Mouse (Mus musculus) neural tube, embryonic 14.5 days (tissue): ENCODE data around the gene Grik4. TPM values are rescaled to one million over a fixed set of nuclear protein-coding genes. Genes with fewer than 3 reads are reported as not detected.

Experiments used
- ATAC-seq: fragments of 200-750 bp; cut with Nextera tagmentation; 2 replicates; pipeline ENCODE4 v1.8.0; 2017; ENCODE audit warnings: low read depth, mild to moderate bottlenecking, moderate TSS enrichment, moderate library complexity
- H3K27ac ChIP-seq: fragments of 300-500 bp; sonication (generic); 2 replicates; pipeline ENCODE4 v1.5.1; 2014; ENCODE audit warnings: low read depth, mild to moderate bottlenecking, control low read depth, low read length, moderate library complexity, mixed read lengths
- H3K27me3 ChIP-seq: fragments of 300-500 bp; sonication (generic); 2 replicates; pipeline ENCODE4 v1.6.1; 2014; ENCODE audit warnings: low read length; ENCODE audit not compliant: control insufficient read depth, insufficient read depth
- H3K36me3 ChIP-seq: fragments of 300-500 bp; sonication (generic); 2 replicates; pipeline ENCODE4 v1.6.1; 2014; ENCODE audit warnings: low read length, mixed read lengths; ENCODE audit not compliant: control insufficient read depth, insufficient read depth
- H3K4me1 ChIP-seq: fragments of 300-500 bp; sonication (generic); 2 replicates; pipeline ENCODE4 v1.6.1; 2014; ENCODE audit warnings: low read length; ENCODE audit not compliant: control insufficient read depth, insufficient read depth
- H3K4me2 ChIP-seq: fragments of 300-500 bp; sonication (generic); 2 replicates; pipeline ENCODE4 v1.6.1; 2014; ENCODE audit warnings: mild to moderate bottlenecking, low read depth, low read length, control low read depth
- H3K4me3 ChIP-seq: fragments of 300-500 bp; sonication (generic); 2 replicates; pipeline ENCODE4 v1.5.1; 2014; ENCODE audit warnings: low read depth, low read length, control low read depth, mixed read lengths
- H3K9ac ChIP-seq: fragments of 300-500 bp; sonication (generic); replicated peaks from 2 replicates; pipeline ENCODE4 v1.6.1; 2014; ENCODE audit warnings: low read depth, mild to moderate bottlenecking, control low read depth, low read length, mixed read lengths
- H3K9me3 ChIP-seq: fragments of 300-500 bp; sonication (generic); 2 replicates; pipeline ENCODE4 v1.6.1; 2016; ENCODE audit warnings: low read length; ENCODE audit not compliant: control insufficient read depth
- WGBS: fragments of 180-500 bp; shearing (Covaris S2); extraction: QIAGEN DNeasy Blood & Tissue Kit; methylation state at CpG from one replicate; pipeline ENCODE4 v1.1.7; 2014; 5-methylcytosine and 5-hydroxymethylcytosine counted together
- polyA plus RNA-seq: library from polyadenylated mRNA; unstranded; fragments of >200 nt; fragmentation: Nextera tagmentation; extraction: Ambion mirVana; gene quantifications from 2 replicates; pipeline ENCODE4 v1.2.1, GENCODE M21; 2014

Grik4 gene
- polyA plus RNA-seq, 1 experiment from 2014 or later = 5.6 TPM

DNA sequence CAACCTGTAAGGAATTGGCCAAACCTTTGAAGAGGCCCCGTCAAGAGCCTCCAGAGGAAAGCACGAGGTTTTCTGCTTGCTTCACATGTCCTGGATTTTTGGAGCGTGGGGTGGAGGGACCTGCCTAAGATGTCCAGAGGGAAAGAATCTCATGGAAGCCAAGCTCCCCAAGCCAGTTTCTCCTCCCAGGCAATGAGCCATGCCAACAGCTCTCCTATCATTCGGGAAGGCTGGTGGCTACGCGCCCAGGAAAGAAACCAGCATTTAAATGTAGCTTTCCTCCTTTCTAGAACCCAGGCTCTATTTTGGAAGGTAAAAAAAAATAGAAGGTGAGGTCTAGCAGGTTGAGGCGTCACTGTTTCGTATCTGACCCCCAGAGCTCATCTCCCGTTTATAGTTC is 222.6 kb downstream of the Grik4 start:
- no peak overlapping the region for H3K4me2 ChIP-seq
- no peaks in the 10 kb centered on the region for H3K36me3 ChIP-seq
- no peak for ATAC-seq
- no peaks in the 10 kb centered on the region for H3K27me3 ChIP-seq
- no peaks in the 10 kb centered on the region for H3K9me3 ChIP-seq
- whole genome bisulfite sequencing = 93% methylated on average over 9 of the region's 9 CpGs
- no peak overlapping the region for H3K9ac ChIP-seq
- peaks cover 5% of the 10 kb centered on the region; the same call in 1 of the 2 replicates for H3K4me1 ChIP-seq
- H3K27ac ChIP-seq = no peak overlapping the region
- no peak overlapping the region for H3K4me3 ChIP-seq

DNA sequence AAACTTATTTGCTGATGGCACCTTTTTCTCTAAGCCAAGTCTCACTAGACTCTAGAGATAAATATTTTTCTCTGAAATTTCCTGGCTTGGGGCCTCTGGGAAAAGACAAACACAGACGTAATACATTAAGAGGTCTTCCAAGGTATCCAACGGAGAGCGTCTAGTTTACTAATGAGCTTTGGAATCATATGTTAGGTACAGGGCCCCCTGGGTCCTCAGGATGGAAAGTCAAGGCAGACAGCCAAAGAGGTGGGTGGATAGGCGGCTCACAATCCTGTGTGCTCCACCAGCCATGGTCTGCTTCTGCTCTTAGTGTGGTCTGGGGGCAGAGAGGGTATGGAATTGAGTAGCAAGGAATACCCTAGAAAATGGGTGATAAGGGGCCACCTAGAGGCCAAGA is 223.1 kb downstream of the Grik4 start:
- no peaks in the 10 kb centered on the region for H3K36me3 ChIP-seq
- no peak overlapping the region for H3K9ac ChIP-seq
- H3K4me2 ChIP-seq = no peak overlapping the region
- no peaks in the 10 kb centered on the region for H3K27me3 ChIP-seq
- peaks cover 5% of the 10 kb centered on the region; the same call in 1 of the 2 replicates for H3K4me1 ChIP-seq
- no peak overlapping the region for H3K4me3 ChIP-seq
- no peak for ATAC-seq
- H3K27ac ChIP-seq = no peak overlapping the region
- WGBS = 65% methylated on average over 4 of the region's 4 CpGs
- no peaks in the 10 kb centered on the region for H3K9me3 ChIP-seq

DNA sequence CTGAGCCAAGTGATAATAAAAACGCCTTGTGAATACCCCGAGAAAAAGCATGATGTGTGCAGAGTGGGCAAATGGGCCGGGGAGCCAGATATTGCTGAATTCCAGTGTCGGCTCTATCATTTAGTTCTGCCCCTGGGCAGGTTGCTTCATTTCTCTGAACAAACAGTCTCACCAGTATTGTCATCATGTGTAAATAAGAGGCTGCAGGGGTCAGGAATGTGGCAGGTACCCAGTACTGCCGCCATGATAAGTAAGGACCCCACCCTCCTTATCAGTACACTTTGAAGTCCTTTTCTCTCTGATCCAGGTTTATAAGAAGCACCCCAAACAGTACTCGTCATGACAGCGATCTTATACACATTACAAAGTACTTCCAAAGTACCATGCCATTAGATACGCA is 230.4 kb downstream of the Grik4 start:
- H3K4me1 ChIP-seq = no peaks in the 10 kb centered on the region
- no peak overlapping the region for H3K27ac ChIP-seq
- no peaks in the 10 kb centered on the region for H3K27me3 ChIP-seq
- no peak overlapping the region for H3K9ac ChIP-seq
- no peaks in the 10 kb centered on the region for H3K9me3 ChIP-seq
- H3K4me3 ChIP-seq = no peak overlapping the region
- ATAC-seq = no peak
- no peak overlapping the region for H3K4me2 ChIP-seq
- H3K36me3 ChIP-seq = no peaks in the 10 kb centered on the region
- 84% methylated on average over 8 of the region's 8 CpGs for WGBS

DNA sequence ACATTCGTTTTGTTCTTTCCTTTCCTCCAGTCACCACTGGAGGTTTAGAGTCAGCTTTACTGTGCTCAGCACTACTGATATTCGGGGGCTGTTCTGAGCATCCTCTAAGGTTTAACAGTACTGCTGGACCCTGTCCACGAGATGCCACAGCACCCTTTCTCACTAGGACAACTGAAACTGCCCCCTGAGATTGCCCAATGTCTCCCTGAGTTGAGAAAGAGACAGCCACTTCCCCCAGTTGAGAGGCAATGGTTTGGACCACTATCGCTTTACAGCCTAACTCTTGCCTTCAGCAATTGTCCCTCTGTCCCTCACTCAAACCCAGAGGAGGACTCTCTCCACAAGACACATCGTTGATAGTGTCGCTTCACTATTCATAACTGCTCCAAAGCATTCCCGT is 238.4 kb downstream of the Grik4 start:
- ATAC-seq = no peak
- Histone ChIP-seq H3K4me3 (no peak overlapping the region), H3K4me2 (no peak overlapping the region), H3K27ac (no peak overlapping the region), H3K36me3 (no peaks in the 10 kb centered on the region), H3K9me3 (no peaks in the 10 kb centered on the region), H3K27me3 (no peaks in the 10 kb centered on the region), H3K9ac (no peak overlapping the region), H3K4me1 (peaks cover 6% of the 10 kb centered on the region; the same call in 1 of the 2 replicates)
- 73% methylated on average over 7 of the region's 7 CpGs for WGBS

DNA sequence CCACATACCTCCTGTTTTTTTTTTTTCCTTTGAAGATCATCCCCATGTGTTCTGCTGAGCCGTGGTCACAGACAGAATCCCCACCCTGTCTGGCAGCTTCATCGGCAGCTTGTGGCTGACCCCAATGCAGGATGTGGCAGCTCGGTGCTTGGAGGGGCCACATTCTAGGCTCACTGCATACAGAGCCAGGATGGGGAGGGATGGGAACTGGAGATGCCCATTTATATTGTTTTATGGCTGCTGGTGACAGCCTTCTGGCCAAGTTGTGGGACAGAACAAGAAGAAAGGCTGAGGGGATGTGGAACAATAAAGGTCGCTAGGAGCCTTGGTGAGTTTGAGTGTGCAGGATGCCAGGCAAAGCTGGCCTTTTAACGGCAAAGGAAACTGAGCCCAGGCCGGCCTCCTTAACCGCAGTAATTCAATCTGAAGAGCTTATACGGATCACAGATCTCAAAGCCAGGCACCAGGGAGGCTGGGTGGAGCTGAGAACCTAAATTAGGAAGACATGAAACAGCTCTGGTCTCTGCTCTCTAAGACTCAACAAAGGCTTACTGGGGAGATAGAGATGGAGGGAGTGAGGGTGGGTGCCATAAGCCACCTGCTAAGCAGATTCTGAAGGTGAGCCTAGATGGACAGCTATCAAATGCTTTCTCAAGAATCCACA is 241.0 kb downstream of the Grik4 start:
- Histone ChIP-seq H3K4me1 (peaks cover 6% of the 10 kb centered on the region; the same call in 1 of the 2 replicates), H3K4me3 (no peak overlapping the region), H3K4me2 (no peak overlapping the region), H3K27me3 (no peaks in the 10 kb centered on the region), H3K27ac (no peak overlapping the region), H3K36me3 (no peaks in the 10 kb centered on the region), H3K9me3 (no peaks in the 10 kb centered on the region), H3K9ac (no peak overlapping the region)
- 12% methylated on average over 8 of the region's 8 CpGs for WGBS
- peak; percentile 41; the same call in 1 of the 2 replicates for ATAC-seq

DNA sequence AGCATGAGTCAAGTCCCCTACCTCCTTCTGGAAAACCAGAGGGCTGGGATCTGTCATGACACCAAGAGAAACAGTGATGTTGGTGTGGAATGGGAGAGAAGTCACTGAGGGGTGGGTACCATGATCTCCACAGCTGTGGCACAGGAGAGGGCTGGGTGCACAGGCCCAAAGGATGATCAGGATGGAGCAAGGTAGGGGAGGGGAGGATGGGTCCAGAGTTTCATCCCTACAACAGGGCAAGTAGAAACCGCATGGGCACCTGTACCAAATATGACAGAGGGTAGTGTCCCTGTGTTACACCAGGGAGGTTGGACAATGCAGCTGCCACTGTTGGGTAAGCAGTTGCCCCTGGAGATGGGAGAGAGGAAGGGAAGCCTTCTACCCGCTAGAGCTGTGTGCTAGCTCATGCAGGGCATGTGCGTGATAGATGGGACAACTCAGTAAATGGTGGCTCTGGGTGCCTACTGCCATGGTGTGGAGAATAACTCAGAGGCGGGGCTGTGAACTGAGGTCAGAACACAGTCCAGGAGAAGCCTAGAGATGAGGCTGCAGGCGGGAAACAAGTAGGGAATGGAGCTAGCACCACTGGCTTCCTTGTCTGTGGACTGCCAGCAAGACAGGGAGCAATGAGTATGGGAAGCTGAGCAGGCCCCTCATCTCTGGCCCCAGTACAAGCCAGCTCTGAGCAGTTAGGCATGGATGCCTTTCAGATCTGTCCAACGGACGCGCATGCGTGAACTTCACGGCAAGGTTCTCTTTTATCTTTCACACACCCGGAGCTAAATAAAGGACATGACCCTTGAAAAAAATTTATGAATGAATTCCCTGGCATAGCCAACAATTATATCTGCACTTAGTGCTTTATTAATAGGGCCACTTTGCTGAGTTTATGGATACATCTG is 241.8 kb downstream of the Grik4 start:
- no peaks in the 10 kb centered on the region for H3K9me3 ChIP-seq
- H3K4me2 ChIP-seq = no peak overlapping the region
- H3K4me3 ChIP-seq = no peak overlapping the region
- H3K36me3 ChIP-seq = no peaks in the 10 kb centered on the region
- H3K9ac ChIP-seq = no peak overlapping the region
- ATAC-seq = peak; percentile 56
- WGBS = 64% methylated on average over 11 of the region's 11 CpGs
- H3K27me3 ChIP-seq = no peaks in the 10 kb centered on the region
- H3K4me1 ChIP-seq = peaks cover 6% of the 10 kb centered on the region; the same call in 1 of the 2 replicates
- no peak overlapping the region for H3K27ac ChIP-seq

DNA sequence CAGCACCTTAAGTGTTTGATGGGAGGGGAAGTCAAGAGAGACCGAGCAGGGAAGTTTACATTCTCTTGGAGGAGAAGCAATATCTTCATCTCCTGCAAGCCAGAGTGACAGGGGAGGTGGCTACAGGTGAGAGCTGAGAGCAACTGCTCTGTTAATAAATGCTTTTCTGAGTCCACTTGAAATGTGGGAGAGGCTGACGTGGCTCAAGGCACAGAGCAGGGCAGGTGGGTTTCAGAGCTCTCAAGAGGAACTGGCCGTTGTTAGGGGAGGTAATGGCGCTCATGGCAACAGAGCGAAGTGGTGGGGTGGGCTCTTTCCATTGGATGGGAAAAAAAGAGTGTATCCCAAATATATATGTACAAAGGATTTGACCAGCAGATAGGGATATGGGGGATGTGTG is 242.6 kb downstream of the Grik4 start:
- H3K36me3 ChIP-seq = no peaks in the 10 kb centered on the region
- H3K4me3 ChIP-seq = no peak overlapping the region
- H3K9ac ChIP-seq = no peak overlapping the region
- ATAC-seq = no peak
- no peaks in the 10 kb centered on the region for H3K27me3 ChIP-seq
- H3K27ac ChIP-seq = no peak overlapping the region
- no peaks in the 10 kb centered on the region for H3K9me3 ChIP-seq
- peaks cover 6% of the 10 kb centered on the region; the same call in 1 of the 2 replicates for H3K4me1 ChIP-seq
- WGBS = 86% methylated on average over 5 of the region's 5 CpGs
- H3K4me2 ChIP-seq = no peak overlapping the region

DNA sequence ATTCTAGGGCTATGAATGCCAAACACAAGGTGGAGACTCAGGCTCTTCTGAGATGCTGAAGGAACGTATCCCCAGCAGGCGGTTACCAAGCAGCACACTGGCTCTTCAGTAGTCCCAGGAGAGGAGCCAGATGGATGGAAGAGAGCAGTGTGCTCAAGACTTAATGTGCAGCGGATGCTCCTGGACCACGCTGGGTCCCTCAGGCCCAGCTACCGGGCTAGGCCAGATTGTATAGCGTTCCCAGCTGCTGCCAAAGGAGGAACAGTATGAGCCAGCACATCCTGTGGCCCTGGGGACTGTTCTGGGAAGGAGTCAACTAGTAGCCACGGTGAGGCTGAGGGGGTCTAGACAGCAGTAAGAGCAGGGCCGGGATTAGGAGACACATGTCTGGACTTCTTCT is 251.3 kb downstream of the Grik4 start:
- H3K36me3 ChIP-seq = no peaks in the 10 kb centered on the region
- no peak overlapping the region for H3K4me2 ChIP-seq
- H3K9me3 ChIP-seq = no peaks in the 10 kb centered on the region
- no peaks in the 10 kb centered on the region for H3K27me3 ChIP-seq
- H3K4me1 ChIP-seq = no peaks in the 10 kb centered on the region
- WGBS = 50% methylated on average over 8 of the region's 8 CpGs
- no peak overlapping the region for H3K9ac ChIP-seq
- ATAC-seq = no peak; the same call in 1 of the 2 replicates
- no peak overlapping the region for H3K27ac ChIP-seq
- no peak overlapping the region for H3K4me3 ChIP-seq

DNA sequence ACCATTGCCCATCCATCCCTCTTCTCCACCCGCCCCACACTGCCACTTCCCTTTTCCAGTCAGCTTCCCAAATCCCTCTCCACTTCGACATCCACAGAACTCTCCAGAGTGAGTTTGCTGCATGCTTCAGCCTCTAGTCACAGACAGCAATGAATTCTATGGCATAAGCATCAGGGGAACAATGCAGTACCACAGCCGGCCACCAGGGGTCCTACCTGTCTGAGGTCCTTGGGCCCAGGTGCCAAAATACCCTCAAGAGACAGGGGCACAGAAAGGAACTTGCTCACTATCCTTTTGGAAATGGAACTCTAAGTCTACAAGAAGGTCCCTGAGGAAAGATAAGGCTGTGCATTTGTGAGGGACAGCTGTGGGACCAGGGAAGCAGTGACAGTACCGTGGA is 256.1 kb downstream of the Grik4 start:
- no peak overlapping the region for H3K4me3 ChIP-seq
- H3K9ac ChIP-seq = no peak overlapping the region
- H3K27me3 ChIP-seq = no peaks in the 10 kb centered on the region
- H3K27ac ChIP-seq = no peak overlapping the region
- 28% methylated on average over 4 of the region's 4 CpGs for WGBS
- H3K36me3 ChIP-seq = no peaks in the 10 kb centered on the region
- no peak overlapping the region for H3K4me2 ChIP-seq
- no peaks in the 10 kb centered on the region for H3K9me3 ChIP-seq
- ATAC-seq = no peak
- H3K4me1 ChIP-seq = no peaks in the 10 kb centered on the region
